Mouse (Mus musculus) spleen, postnatal 36 days (tissue): ENCODE measurements around the gene Scgb1b20.
"Not testable (repeated sequence)": the region's sequence is repeated elsewhere in the genome, so short reads cannot be mapped to it uniquely, and the experiment has no call there.

Source experiments
- DNase-seq, 2 experiments: peaks; one replicate each; pipeline ENCODE4 v3.0.0; 2022; ENCODE audit warnings: low spot score in 2 of 2, mixed read lengths in 1 of 2

The Scgb1b20 gene

DNA sequence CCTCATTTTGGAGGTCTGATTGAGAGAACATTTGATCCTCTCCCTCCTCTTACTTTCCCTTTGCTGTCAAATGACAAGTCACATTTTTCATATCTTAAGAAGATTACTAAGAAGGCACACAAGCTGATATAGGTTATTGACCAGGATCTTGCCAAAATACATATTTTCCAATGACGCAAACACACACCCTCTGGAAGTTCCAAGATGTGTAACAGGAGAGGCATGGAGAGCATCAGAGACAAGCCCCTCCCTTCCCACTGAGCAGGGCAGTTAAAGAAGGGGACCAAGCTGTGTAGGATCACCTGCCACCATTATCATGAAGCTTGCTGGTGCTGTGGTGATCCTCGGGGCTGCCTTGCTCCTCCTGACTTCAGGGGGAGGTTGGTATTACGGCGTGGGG lies at the start of gene Scgb1b20:
TSS of gene Scgb1b20 (plus strand) at position 301 of the 400 bp plus-strand sequence.
- DNase-seq = not testable (repeated sequence)

GRCm38 (mm10) chr7:33366222-33366621 lies 6.8 kb upstream of the Scgb1b20 start, which contains the start of gene Scgb2b20:
TSS of gene Scgb2b20 (minus strand) at chr7:33366322.
- not testable (repeated sequence) for DNase-seq

DNA sequence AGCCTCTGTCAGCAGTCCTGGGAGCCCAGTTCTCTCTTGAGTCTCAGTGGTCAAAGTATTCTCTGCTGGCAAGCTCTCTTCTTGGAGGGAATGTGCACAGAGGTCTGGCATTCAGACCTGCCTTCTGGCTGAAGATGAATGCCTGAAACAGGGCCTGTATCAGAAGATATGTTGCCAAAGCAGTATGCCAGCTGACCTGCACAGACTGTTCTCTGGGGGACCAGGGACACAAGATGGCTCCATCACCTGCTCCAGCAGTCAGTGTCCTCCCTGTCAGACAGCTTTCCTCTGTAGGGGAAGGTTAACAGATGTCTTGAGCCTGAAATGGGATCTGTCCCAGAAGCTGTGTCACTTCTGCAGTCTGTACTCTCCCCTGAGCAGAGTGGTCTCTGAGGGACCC lies 26.7 kb downstream of the Scgb1b20 start:
- not testable (repeated sequence) for DNase-seq

DNA sequence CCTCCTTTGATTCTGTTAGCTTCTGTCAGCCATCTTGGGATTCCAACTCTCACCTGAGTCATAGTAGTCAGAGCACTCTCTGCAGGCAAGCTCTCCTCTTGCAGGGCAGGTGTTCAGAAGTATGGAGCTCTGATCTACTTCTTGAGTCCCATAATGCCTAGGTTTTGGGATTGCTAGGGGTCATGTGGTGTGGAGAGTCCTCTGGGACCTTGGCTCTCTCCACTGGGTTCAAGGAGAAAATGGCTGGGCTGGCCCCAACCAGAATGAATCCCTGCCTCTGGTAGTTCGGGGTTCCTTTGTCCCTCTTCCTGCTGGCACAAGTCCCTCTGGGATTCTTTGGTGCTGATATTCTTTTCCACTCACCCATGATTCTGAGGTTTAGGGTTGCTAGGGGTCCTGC lies 28.6 kb downstream of the Scgb1b20 start:
- DNase-seq = no peak

DNA sequence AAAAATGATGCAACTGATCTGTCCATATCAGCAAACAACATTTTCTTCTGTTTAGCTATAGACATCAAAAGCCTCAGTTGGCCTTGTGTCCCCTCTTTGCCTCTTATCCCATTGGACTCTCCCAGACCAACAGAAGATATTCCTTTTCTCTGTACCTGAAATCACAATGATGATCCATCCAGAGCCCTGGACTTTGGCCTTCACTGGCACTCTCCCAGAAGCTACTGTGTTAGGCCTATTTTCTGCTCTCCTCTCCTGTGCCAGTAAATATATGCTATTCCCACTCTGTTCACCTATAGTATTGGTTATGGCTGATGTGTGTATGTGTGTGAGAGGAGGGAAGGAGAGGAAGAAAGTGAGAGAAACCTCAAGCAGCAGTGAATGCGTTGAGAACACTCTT lies 36.6 kb downstream of the Scgb1b20 start:
- DNase-seq = not testable (repeated sequence)
